Mouse (Mus musculus) A20 (cell line): ENCODE measurements at regions not wholly inside any gene's neighbourhood (a gene's known extent, or its start where the extent isn't known, plus 50 kb on each side); places are given as distances from the start of the nearest gene placed in this dataset.
"Not testable (repeated sequence)": the region's sequence is repeated elsewhere in the genome, so short reads cannot be mapped to it uniquely, and the experiment has no call there.

Experiments used
- DNase-seq: peaks from one replicate; pipeline ENCODE4 v3.0.0-alpha.2; 2011; ENCODE audit warnings: low read depth, low spot score

- DNase-seq, result not testable (repeated sequence)
Measured at GRCm38 (mm10) chr16:31370590-31371092, 51.4 kb upstream of the Bdh1 start.

GRCm38 (mm10) chr16:31369849-31370248, 52.2 kb upstream of the Bdh1 start:
- no peak for DNase-seq

DNA sequence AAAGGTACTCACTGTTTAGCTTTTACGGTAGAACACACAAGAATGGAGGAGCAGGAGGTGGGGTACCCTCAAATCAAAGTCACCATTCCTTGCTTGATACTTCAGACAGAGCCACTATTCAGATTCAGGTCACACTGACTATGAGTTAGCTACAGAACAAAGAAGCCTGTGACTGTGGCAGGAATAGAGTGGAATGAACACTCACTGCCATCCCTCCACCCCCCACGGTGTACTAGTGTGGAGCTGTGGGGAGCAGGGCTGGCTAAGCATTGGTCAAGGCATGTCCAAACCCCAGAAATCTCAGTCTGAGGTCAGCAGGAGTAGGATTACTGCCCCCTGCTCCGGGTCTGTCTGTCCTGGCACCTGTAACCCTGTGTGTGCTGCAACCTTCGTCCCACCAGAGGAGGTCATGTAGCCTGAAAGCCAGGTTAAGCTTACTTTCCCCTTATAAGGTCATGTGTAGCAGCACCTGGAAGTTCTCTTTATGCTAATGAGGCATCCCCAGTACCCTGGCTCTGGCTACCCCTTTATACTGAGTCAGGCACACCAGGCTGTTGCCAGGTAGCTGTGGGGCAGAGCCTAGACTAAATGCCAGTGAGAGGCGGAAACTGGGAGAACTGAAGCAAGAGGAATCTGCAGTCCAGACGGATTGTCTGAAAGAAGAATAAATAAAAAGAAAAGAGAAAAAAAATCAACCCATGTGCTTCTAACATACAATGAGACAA, 53.1 kb upstream of the Apod start:
- DNase-seq, result no peak

GRCm38 (mm10) chr16:31366033-31366432, 51.4 kb upstream of the Apod start:
- DNase-seq, result peak; percentile 7

DNA sequence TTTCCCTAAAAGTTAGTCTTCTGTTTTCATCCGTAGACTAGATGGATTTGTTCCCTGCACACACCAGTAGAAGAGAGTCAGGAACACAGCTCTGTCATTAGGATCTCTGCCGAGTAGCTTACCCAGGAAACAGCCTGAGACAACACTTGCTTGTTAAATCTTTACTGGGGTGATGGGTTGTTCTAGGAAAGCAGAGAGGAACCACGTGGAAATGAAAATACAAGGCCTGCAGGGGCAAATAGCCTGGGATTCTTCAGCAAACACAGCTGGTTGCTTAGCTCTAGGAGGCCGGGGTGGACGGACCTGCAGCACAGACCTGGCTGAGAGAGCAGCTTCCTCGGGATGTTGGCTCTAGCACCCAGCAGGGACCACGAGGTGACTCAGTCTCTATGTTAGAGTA, 49.9 kb upstream of the Apod start:
- DNase-seq, result no peak
